Mouse (Mus musculus) erythroblast, adult 5-6 weeks (primary cell): ENCODE measurements around the gene Wdr25. TPM values are rescaled to one million over a fixed set of nuclear protein-coding genes. Genes with fewer than 3 reads are reported as not detected.

Experiments used
- ATAC-seq: replicated peaks from 2 replicates; pipeline ENCODE4 v1.8.0; 2016; ENCODE audit warnings: moderate number of reproducible peaks, mild to moderate bottlenecking, moderate TSS enrichment, inconsistent platforms; ENCODE audit not compliant: poor library complexity, low FRiP score, severe bottlenecking
- total RNA-seq, 2 experiments: library from RNA; stranded (forward) in 1 of 2; stranded (reverse) in 1 of 2; fragments of 150-400 nt in 1 of 2; fragments of 200-764, 138-1000 nt in 1 of 2; gene quantifications; 2 replicates each; pipeline versions ENCODE4 v1.2.3 to v1.2.4; 2015 to 2017; ENCODE audit warnings: low replicate concordance in 2 of 2

Wdr25 gene
- total RNA-seq, 2 experiments from 2014 or later: 1.4 TPM; not detected in 1

GRCm38 (mm10) chr12:108893715-108894431 is 442 bp downstream of the Wdr25 start, which contains the start of gene Wars:
TSS of gene Wars (minus strand) at chr12:108894174.
- peak; percentile 99 for ATAC-seq

- no peak for ATAC-seq
These were observed 993 bp downstream of the Wdr25 start for GRCm38 (mm10) chr12:108894432-108894816.

- ATAC-seq: no peak
These were observed 2.6 kb downstream of the Wdr25 start for GRCm38 (mm10) chr12:108896006-108896405.

GRCm38 (mm10) chr12:108901346-108901745 is 7.9 kb downstream of the Wdr25 start:
- ATAC-seq: no peak

GRCm38 (mm10) chr12:108902940-108903339 is 9.5 kb downstream of the Wdr25 start:
- ATAC-seq: peak; percentile 88

- ATAC-seq: no peak
These were observed 10.3 kb downstream of the Wdr25 start for GRCm38 (mm10) chr12:108903600-108904275.

- ATAC-seq: no peak
These were observed 10.8 kb downstream of the Wdr25 start for GRCm38 (mm10) chr12:108904276-108904653.

GRCm38 (mm10) chr12:108905620-108906302 is 12.3 kb downstream of the Wdr25 start:
- ATAC-seq: no peak

- no peak for ATAC-seq
These were observed 13.0 kb downstream of the Wdr25 start for GRCm38 (mm10) chr12:108906398-108906797.

GRCm38 (mm10) chr12:108909846-108910433 is 16.5 kb downstream of the Wdr25 start:
- no peak for ATAC-seq

GRCm38 (mm10) chr12:108912442-108912841 is 19.0 kb downstream of the Wdr25 start:
- no peak for ATAC-seq

GRCm38 (mm10) chr12:108914198-108914597 is 20.8 kb downstream of the Wdr25 start:
- ATAC-seq: no peak

- no peak for ATAC-seq
These were observed 21.4 kb downstream of the Wdr25 start for GRCm38 (mm10) chr12:108914709-108915340.

- ATAC-seq: no peak
These were observed 22.5 kb downstream of the Wdr25 start for GRCm38 (mm10) chr12:108915893-108916292.

GRCm38 (mm10) chr12:108916447-108917042 is 23.1 kb downstream of the Wdr25 start:
- no peak for ATAC-seq

GRCm38 (mm10) chr12:108917509-108917908 is 24.1 kb downstream of the Wdr25 start:
- no peak for ATAC-seq

GRCm38 (mm10) chr12:108918753-108919152 is 25.3 kb downstream of the Wdr25 start:
- ATAC-seq: no peak

GRCm38 (mm10) chr12:108926606-108927111 is 33.2 kb downstream of the Wdr25 start:
- no peak for ATAC-seq

GRCm38 (mm10) chr12:108928249-108928648 is 34.8 kb downstream of the Wdr25 start:
- ATAC-seq: no peak
